Mouse (Mus musculus) small intestine, adult 10 weeks (tissue): Measurements from ENCODE around the gene Oxt. TPM values are rescaled to one million over a fixed set of nuclear protein-coding genes. Genes with fewer than 3 reads are reported as not detected.

Experiments
- polyA plus RNA-seq: library from polyadenylated mRNA; stranded (reverse); fragments of 350-450 nt; fragmentation: Illumina TruSeq; extraction: RNeasy Lipid Tissue Mini Kit (QIAGEN cat#74804); gene quantifications from one replicate; pipeline ENCODE4 v1.2.3, GENCODE M21; 2014; ENCODE audit warnings: low replicate concordance

The Oxt gene
- polyA plus RNA-seq, result not detected

GRCm38 (mm10) chr2:130575873-130576272 lies at the start of gene Oxt:
Oxt (plus strand) TSS chr2:130576173.

DNA sequence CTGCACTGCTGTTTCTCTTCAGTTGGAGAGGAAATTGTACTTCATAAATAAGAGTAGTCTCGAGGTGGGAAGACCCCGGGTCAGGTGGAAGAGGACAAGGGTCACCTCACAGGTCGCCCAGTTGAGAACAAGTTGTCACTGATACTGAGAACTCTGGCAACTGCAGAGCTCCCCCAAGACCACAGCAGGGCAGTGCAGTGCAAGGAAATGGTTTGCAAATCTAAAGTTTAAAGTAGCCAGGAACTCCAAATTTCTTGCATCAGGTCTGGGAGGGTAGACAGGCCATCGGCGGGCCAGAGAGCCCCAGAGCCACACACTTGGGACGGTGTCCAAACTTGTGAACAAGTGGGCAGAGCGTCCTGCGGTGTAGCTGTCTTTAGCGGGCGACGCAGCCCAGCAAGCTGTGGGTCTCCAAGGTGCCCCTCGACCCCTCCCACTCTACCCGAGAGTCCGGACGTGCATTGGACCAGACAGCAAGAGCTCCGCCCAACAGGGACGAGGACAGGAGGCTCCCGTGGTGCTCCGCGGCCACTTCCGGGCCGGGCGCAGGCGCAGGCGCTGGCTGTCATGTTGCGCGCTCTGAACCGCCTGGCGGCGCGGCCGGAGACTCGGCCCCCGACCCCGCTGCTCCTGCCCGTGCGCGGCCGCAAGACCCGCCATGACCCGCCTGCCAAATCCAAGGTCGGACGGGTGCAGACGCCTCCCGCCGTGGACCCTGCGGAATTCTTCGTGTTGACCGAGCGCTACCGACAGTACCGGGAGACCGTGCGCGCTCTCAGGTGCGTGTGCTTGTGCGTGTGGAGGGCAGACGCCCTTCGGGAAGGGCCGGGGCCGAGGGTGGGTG lies 12.5 kb upstream of the Oxt start, which contains the start of gene Mrps26:
TSS of gene Mrps26 (plus strand) at position 531 of the 844 bp plus-strand sequence.

GRCm38 (mm10) chr2:130582552-130582951 lies 6.6 kb downstream of the Oxt start, which contains the start of gene Avp:
Avp (minus strand) TSS chr2:130582554.

Other genes starting within 250 kb of the Oxt start
- not detected for gene Cpxm1, start 178.6 kb upstream of the Oxt start, polyA plus RNA-seq
- not detected for gene Gm28372, start 170.9 kb upstream of the Oxt start, polyA plus RNA-seq
- not detected for gene 1700020A23Rik, start 170.9 kb upstream of the Oxt start, polyA plus RNA-seq
- not detected for gene Tmem239, start 169.7 kb upstream of the Oxt start, polyA plus RNA-seq
- 16.3 TPM for gene Vps16, start 151.8 kb upstream of the Oxt start, polyA plus RNA-seq
- 3.5 TPM for gene Pced1a, start 151.5 kb upstream of the Oxt start, polyA plus RNA-seq
- gene Ptpra, start 125.9 kb upstream of the Oxt start, polyA plus RNA-seq, result 52.3 TPM
- 0.59 TPM for gene Mrps26, start 12.4 kb upstream of the Oxt start, polyA plus RNA-seq
- not detected for gene Avp, start 6.4 kb downstream of the Oxt start, polyA plus RNA-seq
- 22.9 TPM for gene Fastkd5, start 53.9 kb downstream of the Oxt start, polyA plus RNA-seq
- 3.2 TPM for gene Ubox5, start 53.9 kb downstream of the Oxt start, polyA plus RNA-seq
- gene Lzts3, start 66.6 kb downstream of the Oxt start, polyA plus RNA-seq, result 5.8 TPM
- 3.7 TPM for gene Ddrgk1, start 88.5 kb downstream of the Oxt start, polyA plus RNA-seq
- gene Itpa, start 91.4 kb downstream of the Oxt start, polyA plus RNA-seq, result 28.7 TPM
- gene Slc4a11, start 121.3 kb downstream of the Oxt start, polyA plus RNA-seq, result 0.15 TPM